Mouse (Mus musculus) lung, adult 2 months (tissue): Measurements from ENCODE around the gene Syt10. TPM values are rescaled to one million over a fixed set of nuclear protein-coding genes. Genes with fewer than 3 reads are reported as not detected.
"Not testable (repeated sequence)": the region's sequence is repeated elsewhere in the genome, so short reads cannot be mapped to it uniquely, and the experiment has no call there.

Experiments used
- DNase-seq: peaks from one replicate; pipeline ENCODE4 v3.0.0; 2022
- H3K4me1 ChIP-seq: fragments of 200-500 bp; 2 replicates; pipeline ENCODE4 v1.6.1; 2011; ENCODE audit warnings: low read length; ENCODE audit not compliant: control insufficient read depth, insufficient read depth
- H3K4me3 ChIP-seq: fragments of 200-500 bp; replicated peaks from 2 replicates; pipeline ENCODE3; 2011; ENCODE audit warnings: low read depth, mild to moderate bottlenecking, control low read depth, low read length; ENCODE audit errors: extremely low read depth
- CTCF ChIP-seq: fragments of 200-500 bp; IDR thresholded peaks from 2 replicates; pipeline ENCODE4 v1.5.1; 2011; ENCODE audit warnings: mild to moderate bottlenecking, low read length, control low read depth; ENCODE audit not compliant: insufficient read depth
- POLR2A ChIP-seq: fragments of 200-500 bp; IDR thresholded peaks from 2 replicates; pipeline ENCODE4 v1.6.1; 2011; ENCODE audit warnings: low read depth, mild to moderate bottlenecking, control low read depth, low read length, borderline replicate concordance; ENCODE audit errors: extremely low read depth
- WGBS: fragments of 180-500 bp; shearing (Covaris S2); methylation state at CpG from one replicate; pipeline ENCODE4 v1.1.7; 2018; 5-methylcytosine and 5-hydroxymethylcytosine counted together
- polyA plus RNA-seq: library from polyadenylated mRNA; depleted of rRNA; stranded (reverse); fragments of >200 nt; gene quantifications from 2 replicates; pipeline ENCODE4 v1.2.3, GENCODE M21; 2012; rRNA removed

The Syt10 gene
- 0.55 and 0.66 TPM in 2 replicates for polyA plus RNA-seq

DNA sequence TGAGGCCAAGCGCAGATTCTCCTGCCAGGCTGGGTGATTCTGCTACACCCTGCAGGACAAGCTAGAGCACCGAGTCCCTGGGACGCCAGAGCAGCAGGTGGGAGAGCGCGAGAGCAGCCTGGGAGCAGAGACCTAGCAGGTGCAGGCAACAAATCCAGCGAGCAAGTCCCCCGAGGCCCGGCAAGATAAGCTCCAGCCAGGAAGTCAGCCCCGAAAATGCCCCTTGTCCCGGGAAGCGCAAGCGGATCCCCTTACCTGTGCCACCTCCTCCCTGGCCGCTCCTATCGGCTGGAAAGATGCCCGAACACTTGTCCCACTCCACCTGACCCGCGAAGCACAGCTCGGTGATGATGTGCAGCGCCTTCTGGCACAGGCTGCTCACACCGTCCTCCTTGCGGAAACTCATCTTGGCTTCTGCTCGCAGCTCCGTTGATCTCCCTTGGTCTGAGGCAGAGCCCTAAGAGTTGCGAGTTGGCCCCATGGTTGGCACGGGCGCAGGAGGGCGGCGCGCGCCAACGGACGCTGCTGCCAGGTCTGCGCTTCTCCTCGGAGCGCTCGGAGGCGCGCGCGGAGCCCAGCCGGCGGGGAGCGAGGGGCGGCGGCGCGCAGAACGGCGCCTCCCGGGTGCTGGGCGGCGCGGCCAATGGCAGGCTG is at the start of gene Syt10:
Syt10 (minus strand) TSS at position 497 of the 654 bp plus-strand sequence.
- no peak for DNase-seq
- Histone ChIP-seq H3K4me1 (no peaks in the 10 kb centered on the region), H3K4me3 (no peak within 1 kb of the TSS)
- WGBS = under 1% methylated on average over 53 of the region's 53 CpGs
- no peak for TF ChIP-seq CTCF
- no peak for TF ChIP-seq POLR2A

DNA sequence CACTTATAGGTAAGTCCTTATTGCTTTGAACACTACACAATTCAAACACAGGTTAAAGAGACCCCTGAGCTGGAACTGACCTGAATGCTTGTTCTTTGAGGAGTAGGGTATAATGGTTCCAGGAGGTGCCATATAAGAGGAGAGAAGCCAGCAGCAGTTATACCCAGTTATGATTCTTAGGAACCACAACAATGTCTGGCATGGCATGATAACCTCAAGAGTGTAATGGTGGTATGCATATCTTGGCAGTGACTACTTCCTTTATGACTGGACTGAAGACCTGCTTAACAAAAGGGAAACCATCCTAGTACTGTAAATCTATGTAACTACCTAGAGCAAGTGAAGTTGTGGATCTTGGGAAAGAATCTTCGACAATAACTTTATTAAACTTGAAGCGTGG is 42.1 kb upstream of the Syt10 start:
- Histone ChIP-seq H3K4me3 (no peak overlapping the region), H3K4me1 (no peaks in the 10 kb centered on the region)
- no peak for DNase-seq
- TF ChIP-seq POLR2A (no peak), CTCF (no peak)
- 87% methylated on average over 2 of the region's 2 CpGs for WGBS

DNA sequence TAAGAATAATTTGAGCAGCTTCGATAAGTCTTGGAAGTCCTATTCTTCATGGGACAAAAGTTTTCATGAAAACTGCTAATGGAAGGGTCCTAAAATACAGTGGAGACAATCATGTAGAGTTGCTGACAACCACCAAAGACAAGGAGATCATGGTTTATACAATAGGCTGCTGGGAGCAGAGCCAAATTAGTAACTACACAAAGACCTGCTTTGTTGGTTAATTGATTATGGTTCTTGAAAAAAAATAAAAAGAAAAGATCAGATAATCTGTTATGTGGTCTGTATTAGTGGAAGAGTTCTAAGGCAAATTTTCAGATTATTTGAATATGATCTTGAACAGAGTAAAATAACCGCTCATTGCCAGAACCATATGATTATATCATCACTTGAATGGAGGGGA is 37.3 kb upstream of the Syt10 start:
- Histone ChIP-seq H3K4me3 (no peak overlapping the region), H3K4me1 (no peaks in the 10 kb centered on the region)
- TF ChIP-seq CTCF = no peak
- no peak for TF ChIP-seq POLR2A
- 90% methylated on average over 2 of the region's 2 CpGs for WGBS
- DNase-seq = no peak

DNA sequence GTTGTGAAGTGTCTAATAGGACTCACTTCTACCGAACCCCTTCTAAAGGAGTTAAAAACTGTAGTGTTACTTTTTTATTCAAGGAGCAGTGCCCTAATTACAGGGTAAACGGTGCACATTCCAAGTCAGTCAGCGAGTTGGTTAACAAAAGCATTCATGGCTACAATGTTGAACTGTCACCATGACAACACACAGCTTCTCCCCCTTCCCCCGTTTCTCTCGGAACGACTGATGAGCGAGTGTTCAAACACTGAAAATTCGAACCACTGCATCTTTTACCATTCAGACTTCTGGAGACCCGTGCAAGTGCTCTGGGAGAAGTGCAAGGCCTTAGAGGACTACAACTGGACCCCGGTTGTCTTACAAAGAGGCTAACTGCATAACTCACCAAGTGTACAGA is 25.6 kb downstream of the Syt10 start:
- TF ChIP-seq CTCF = no peak
- TF ChIP-seq POLR2A = no peak
- WGBS = 53% methylated on average over 10 of the region's 10 CpGs
- no peak for DNase-seq
- Histone ChIP-seq H3K4me3 (no peak overlapping the region), H3K4me1 (no peaks in the 10 kb centered on the region)

DNA sequence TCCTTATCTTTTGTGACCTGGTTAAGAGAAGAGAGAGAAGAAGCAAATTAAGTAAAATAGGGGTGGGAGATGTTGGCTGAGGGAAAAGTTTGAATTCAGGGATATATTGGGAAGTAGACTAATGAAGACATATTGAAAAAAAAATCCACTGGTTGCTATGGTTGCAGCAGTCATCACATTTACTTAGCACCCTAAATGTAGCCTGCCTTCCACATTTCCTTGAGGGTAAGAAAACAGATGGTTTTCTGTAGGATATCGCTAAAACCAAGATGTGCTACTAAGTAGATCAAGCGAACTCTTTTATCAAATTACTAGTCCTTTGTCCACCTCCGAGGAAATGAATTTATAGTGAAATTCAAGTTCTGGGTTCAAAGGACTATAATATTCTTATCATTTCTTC is 37.2 kb downstream of the Syt10 start:
- no peak for DNase-seq
- WGBS = 92% methylated on average over 3 of the region's 3 CpGs
- Histone ChIP-seq H3K4me1 (no peaks in the 10 kb centered on the region), H3K4me3 (no peak overlapping the region)
- TF ChIP-seq POLR2A = no peak
- no peak for TF ChIP-seq CTCF

DNA sequence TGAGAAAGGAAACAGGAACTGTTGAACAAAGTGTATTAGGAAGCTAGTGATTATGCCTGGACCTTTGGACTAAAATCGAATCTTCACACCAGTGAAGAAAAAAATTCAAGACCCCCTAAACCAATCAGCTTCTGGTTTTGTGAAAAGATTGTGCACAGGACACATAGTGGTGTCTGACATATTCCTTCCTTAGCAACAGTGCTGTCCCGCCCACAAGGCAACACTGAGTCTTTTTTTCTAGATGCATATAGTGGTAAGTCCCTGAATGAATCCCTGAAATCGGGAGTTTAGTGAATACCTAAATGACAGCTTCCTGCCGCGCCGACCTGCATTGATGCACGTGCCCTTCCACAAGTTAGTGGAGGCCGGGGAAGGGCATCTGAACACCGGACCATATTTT is 61.7 kb downstream of the Syt10 start:
- WGBS = 63% methylated on average over 9 of the region's 9 CpGs
- TF ChIP-seq POLR2A (no peak), CTCF (no peak)
- no peak for DNase-seq
- Histone ChIP-seq H3K4me3 (no peak overlapping the region), H3K4me1 (no peaks in the 10 kb centered on the region)

DNA sequence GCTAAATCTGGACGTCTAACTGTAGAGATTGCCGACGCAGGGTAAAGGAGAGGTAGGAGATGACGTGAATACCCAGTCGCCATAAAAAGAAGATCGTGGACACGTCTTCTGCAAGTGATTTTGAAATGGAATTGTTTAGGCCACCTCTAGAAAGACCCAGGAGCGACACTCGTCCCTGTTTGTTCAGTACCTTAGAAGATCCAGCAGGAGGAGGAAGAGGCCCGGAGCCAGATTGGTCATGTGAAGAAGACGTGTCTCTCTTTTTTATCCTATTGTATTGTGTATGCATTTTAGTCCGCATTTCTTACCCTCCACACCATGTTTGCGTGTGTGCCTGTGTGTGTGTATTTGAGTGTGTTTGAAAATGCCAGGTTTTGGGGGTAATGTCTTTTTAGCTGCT is 75.6 kb downstream of the Syt10 start:
- WGBS = 90% methylated on average over 13 of the region's 13 CpGs
- H3K4me3 ChIP-seq, DNase-seq, H3K4me1 ChIP-seq: not testable (repeated sequence)

DNA sequence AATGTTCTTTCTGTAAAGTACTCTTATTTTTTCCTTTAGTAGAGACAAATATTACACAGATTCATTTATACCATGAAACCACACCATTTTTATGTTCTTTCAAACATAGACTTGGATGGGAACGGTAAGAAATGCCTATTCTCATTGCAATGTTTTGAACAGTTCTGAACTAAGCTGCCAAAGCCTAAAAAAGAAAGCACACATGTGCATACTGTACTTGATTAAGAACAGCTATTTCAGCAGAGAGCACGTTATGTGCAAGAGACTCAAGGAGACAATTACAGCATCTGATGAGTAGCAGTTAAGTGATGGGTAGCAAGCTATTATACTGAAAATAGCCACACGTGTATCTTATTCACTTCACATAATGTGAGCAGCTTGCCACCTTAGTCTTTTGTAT is 108.0 kb downstream of the Syt10 start:
- TF ChIP-seq CTCF = no peak
- no peak for TF ChIP-seq POLR2A
- Histone ChIP-seq H3K4me1 (no peaks in the 10 kb centered on the region), H3K4me3 (no peak overlapping the region)
- DNase-seq = no peak
- 72% methylated on average over 3 of the region's 3 CpGs for WGBS

Other genes with a start within 250 kb of the Syt10 start
- gene Rabl2, start 249.9 kb downstream of the Syt10 start, polyA plus RNA-seq = 14.7 and 18.7 TPM in 2 replicates